Mouse (Mus musculus) adrenal gland, adult 2 months (tissue): ENCODE measurements around the gene Brip1. TPM values are rescaled to one million over a fixed set of nuclear protein-coding genes. Genes with fewer than 3 reads are reported as not detected.

Experiments
- DNase-seq: peaks from one replicate; pipeline ENCODE4 v3.0.0; 2021
- polyA plus RNA-seq: library from polyadenylated mRNA; depleted of rRNA; stranded (reverse); fragments of >200 nt; gene quantifications from 2 replicates; pipeline ENCODE4 v1.2.3, GENCODE M21; 2012
- total RNA-seq, 2 experiments: library from RNA; stranded (reverse); gene quantifications; 2 replicates each; pipeline ENCODE4 v1.2.3; 2021

Brip1 gene
- total and polyA plus RNA-seq, 3 experiments, result 0.01 to 0.73 (median 0.63) TPM

- no peak for DNase-seq
Measured at GRCm38 (mm10) chr11:86115955-86116354, 85.0 kb downstream of the Brip1 start.

GRCm38 (mm10) chr11:86107276-86107675 lies 93.7 kb downstream of the Brip1 start:
- DNase-seq, result no peak

- peak; percentile 72 for DNase-seq
Measured at GRCm38 (mm10) chr11:86106596-86106995, 94.4 kb downstream of the Brip1 start.

GRCm38 (mm10) chr11:86101191-86101590 lies 99.8 kb downstream of the Brip1 start:
- peak; percentile 16 for DNase-seq

GRCm38 (mm10) chr11:86099341-86099740 lies 101.7 kb downstream of the Brip1 start:
- no peak for DNase-seq

GRCm38 (mm10) chr11:86088815-86089214 lies 112.2 kb downstream of the Brip1 start:
- no peak for DNase-seq

- DNase-seq, result no peak
Measured at GRCm38 (mm10) chr11:86084522-86084921, 116.5 kb downstream of the Brip1 start.

GRCm38 (mm10) chr11:86078025-86078424 lies 123.0 kb downstream of the Brip1 start:
- DNase-seq, result no peak

GRCm38 (mm10) chr11:86076966-86077365 lies 124.0 kb downstream of the Brip1 start:
- DNase-seq, result peak; percentile 5

- DNase-seq, result no peak
Measured at GRCm38 (mm10) chr11:86076403-86076802, 124.6 kb downstream of the Brip1 start.

- no peak for DNase-seq
Measured at GRCm38 (mm10) chr11:86075371-86075770, 125.6 kb downstream of the Brip1 start.

- no peak for DNase-seq
Measured at GRCm38 (mm10) chr11:86068651-86069050, 132.3 kb downstream of the Brip1 start.

GRCm38 (mm10) chr11:86067154-86067553 lies 133.8 kb downstream of the Brip1 start:
- DNase-seq, result peak; percentile 9

GRCm38 (mm10) chr11:86064881-86065280 lies 136.1 kb downstream of the Brip1 start:
- DNase-seq, result no peak

- no peak for DNase-seq
Measured at GRCm38 (mm10) chr11:86061243-86061642, 139.8 kb downstream of the Brip1 start.

- peak; percentile 60 for DNase-seq
Measured at GRCm38 (mm10) chr11:86059123-86059522, 141.9 kb downstream of the Brip1 start.

- no peak for DNase-seq
Measured at GRCm38 (mm10) chr11:86055806-86056205, 145.2 kb downstream of the Brip1 start.

- no peak for DNase-seq
Measured at GRCm38 (mm10) chr11:86051383-86051782, 149.6 kb downstream of the Brip1 start.

- peak; percentile 61 for DNase-seq
Measured at GRCm38 (mm10) chr11:86050430-86051280, 150.3 kb downstream of the Brip1 start.

- DNase-seq, result no peak
Measured at GRCm38 (mm10) chr11:86039994-86040393, 161.0 kb downstream of the Brip1 start.

- no peak for DNase-seq
Measured at GRCm38 (mm10) chr11:86039355-86039754, 161.6 kb downstream of the Brip1 start.

GRCm38 (mm10) chr11:86038701-86039100 lies 162.3 kb downstream of the Brip1 start:
- no peak for DNase-seq

GRCm38 (mm10) chr11:86032910-86033309 lies 168.1 kb downstream of the Brip1 start:
- no peak for DNase-seq

- DNase-seq, result no peak
Measured at GRCm38 (mm10) chr11:86028034-86028433, 173.0 kb downstream of the Brip1 start.
